Mouse (Mus musculus) cerebellum, postnatal 4 days (tissue): ENCODE results near the gene Sfswap.

Experiments used
- DNase-seq, 2 experiments: peaks; one replicate each; pipeline ENCODE4 v3.0.0; 2022; ENCODE audit warnings: low spot score in 2 of 2, mixed read lengths in 1 of 2

Sfswap gene

GRCm38 (mm10) chr5:129529571-129529970 is 28.6 kb downstream of the Sfswap start:
- no peak for DNase-seq

- no peak for DNase-seq
Measured at GRCm38 (mm10) chr5:129533731-129534130, 32.7 kb downstream of the Sfswap start.

GRCm38 (mm10) chr5:129534500-129534899 is 33.5 kb downstream of the Sfswap start:
- DNase-seq: no peak

- no peak for DNase-seq
Measured at GRCm38 (mm10) chr5:129535021-129535420, 34.0 kb downstream of the Sfswap start.

GRCm38 (mm10) chr5:129535431-129535830 is 34.4 kb downstream of the Sfswap start:
- no peak for DNase-seq

GRCm38 (mm10) chr5:129538826-129539225 is 37.8 kb downstream of the Sfswap start:
- DNase-seq: no peak

GRCm38 (mm10) chr5:129542236-129542635 is 41.2 kb downstream of the Sfswap start:
- DNase-seq: no peak

- DNase-seq: no peak
Measured at GRCm38 (mm10) chr5:129545787-129546186, 44.8 kb downstream of the Sfswap start.

GRCm38 (mm10) chr5:129549716-129550115 is 48.7 kb downstream of the Sfswap start:
- DNase-seq: no peak

- DNase-seq: no peak
Measured at GRCm38 (mm10) chr5:129550790-129551189, 49.8 kb downstream of the Sfswap start.

- DNase-seq: no peak
Measured at GRCm38 (mm10) chr5:129551991-129552390, 51.0 kb downstream of the Sfswap start.

- no peak for DNase-seq
Measured at GRCm38 (mm10) chr5:129553642-129554041, 52.6 kb downstream of the Sfswap start.

GRCm38 (mm10) chr5:129558591-129558990 is 57.6 kb downstream of the Sfswap start:
- no peak for DNase-seq

GRCm38 (mm10) chr5:129559283-129559682 is 58.3 kb downstream of the Sfswap start:
- DNase-seq: no peak

GRCm38 (mm10) chr5:129562342-129562741 is 61.3 kb downstream of the Sfswap start:
- no peak for DNase-seq

- no peak for DNase-seq
Measured at GRCm38 (mm10) chr5:129568596-129568995, 67.6 kb downstream of the Sfswap start.

- no peak for DNase-seq
Measured at GRCm38 (mm10) chr5:129578201-129578600, 77.2 kb downstream of the Sfswap start.

- no peak for DNase-seq
Measured at GRCm38 (mm10) chr5:129580046-129580445, 79.0 kb downstream of the Sfswap start.

- no peak for DNase-seq
Measured at GRCm38 (mm10) chr5:129580572-129580971, 79.6 kb downstream of the Sfswap start.

GRCm38 (mm10) chr5:129581015-129581414 is 80.0 kb downstream of the Sfswap start:
- DNase-seq: no peak

- no peak for DNase-seq
Measured at GRCm38 (mm10) chr5:129583331-129583730, 82.3 kb downstream of the Sfswap start.

- DNase-seq: peak; percentile 68 to 84
Measured at GRCm38 (mm10) chr5:129583761-129584582, 83.0 kb downstream of the Sfswap start, which contains the start of gene Mmp17. Gene Mmp17, plus strand, starts transcription at chr5:129584169.
